Mouse (Mus musculus): ENCODE results near the gene Sept9. TPM values are rescaled to one million over a fixed set of nuclear protein-coding genes. Genes with fewer than 3 reads are reported as not detected.

Gene Sept9
- polyA plus RNA-seq, 2 experiments from 2014 or later: 277 to 424 TPM

DNA sequence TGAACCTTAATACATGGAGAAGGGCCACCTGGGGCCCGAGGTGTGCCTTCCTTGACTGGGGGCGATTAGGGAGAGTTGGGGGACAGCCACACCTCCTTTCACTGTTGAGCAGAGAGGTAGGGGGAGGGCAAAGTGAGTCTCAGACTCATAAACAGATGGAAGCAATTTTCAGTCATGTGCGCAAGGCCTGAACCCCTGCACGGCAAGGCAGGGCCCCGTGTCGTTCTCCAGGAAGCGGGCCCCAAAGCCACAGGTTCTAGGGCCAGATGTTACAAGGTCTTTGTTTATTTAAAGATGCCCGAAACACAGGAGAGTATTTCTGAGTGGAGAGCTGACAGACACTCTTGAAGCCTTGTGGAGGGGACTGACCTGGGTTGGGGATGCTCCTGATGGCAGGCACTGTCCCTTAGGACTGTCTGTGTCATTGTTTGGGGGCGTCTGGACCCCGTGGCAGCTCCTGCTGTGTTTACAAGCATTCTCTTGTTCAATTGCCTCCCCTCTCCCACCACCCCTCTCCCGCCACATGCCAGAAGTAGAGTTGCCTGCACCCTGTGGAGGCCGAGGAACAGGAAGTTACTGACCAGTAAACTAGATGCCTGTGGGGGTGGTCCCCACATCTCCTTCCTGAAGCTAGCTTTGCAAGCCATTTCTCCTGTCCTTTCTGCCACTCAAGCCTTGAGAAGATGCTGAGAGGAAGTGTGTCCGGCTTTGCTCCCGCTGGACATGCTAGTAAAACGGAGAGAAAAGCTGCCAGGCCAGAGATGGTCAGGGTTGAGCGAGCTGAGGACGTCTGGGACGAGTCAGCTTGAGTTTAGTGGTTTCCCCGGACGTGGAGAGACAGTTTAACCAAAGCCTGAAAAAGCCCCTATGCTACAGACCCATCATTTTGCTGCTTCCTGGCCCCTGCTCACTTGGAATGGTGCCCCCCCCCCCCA lies 150.2 kb downstream of the Sept9 start:
- ATAC-seq: peak; percentile 79

DNA sequence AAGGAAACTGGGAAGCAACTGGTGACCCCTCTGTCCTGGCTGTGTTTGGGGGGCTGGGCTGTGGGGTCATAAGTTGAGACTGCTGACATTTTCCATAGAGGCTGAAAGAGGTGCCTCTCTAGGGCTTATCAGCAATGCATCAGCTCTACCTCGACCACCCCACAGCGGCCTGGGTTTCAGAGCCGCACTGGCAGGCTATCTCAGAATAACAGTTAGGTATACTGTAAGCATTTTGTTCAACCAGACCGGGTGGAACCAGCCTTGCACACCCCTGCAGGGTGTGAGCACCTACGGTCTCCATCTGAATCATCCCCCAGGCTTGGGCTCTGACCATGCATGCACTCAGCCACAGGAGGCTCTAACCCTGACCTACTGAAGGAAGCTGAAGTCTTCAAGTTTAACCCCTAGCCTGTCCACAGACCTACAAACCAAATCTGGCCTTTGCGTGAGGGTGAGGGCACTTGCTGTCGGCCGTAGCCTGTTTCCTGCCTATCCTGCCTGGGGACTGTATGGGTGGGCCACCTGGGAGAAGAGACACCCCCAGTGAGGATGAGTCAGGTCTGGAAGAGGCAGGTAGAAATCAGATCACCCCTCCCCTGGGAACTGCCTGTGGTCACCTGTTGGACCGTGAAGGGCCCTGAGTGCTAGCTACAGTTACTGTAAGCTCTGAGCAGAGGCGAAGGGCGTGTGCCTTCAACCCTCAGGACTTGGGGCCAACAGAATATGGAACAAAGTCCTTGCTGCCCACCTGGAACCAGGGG lies 151.2 kb downstream of the Sept9 start:
- no peak for ATAC-seq

GRCm38 (mm10) chr11:117353126-117353525 lies 153.7 kb downstream of the Sept9 start:
- no peak for ATAC-seq

DNA sequence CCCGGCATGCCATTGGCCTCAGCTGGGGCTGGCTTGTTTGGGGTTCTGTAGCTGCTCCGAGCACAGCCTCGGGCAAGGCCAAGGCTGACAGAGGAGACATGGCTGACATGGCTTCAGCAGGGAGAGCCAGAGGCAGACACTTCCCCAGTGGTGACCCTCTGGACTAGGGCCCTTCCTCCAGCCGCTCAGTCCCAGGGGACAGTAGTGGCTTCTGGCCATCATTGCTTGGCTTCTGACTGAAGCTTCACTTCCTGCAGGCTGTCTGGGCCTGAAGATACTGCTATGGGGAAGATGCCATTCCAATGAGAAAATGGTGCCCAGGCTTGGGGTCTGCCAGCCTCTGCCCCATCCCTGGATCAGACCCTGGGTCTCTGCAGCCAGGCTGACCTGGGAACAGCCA lies 154.6 kb downstream of the Sept9 start:
- ATAC-seq: no peak

DNA sequence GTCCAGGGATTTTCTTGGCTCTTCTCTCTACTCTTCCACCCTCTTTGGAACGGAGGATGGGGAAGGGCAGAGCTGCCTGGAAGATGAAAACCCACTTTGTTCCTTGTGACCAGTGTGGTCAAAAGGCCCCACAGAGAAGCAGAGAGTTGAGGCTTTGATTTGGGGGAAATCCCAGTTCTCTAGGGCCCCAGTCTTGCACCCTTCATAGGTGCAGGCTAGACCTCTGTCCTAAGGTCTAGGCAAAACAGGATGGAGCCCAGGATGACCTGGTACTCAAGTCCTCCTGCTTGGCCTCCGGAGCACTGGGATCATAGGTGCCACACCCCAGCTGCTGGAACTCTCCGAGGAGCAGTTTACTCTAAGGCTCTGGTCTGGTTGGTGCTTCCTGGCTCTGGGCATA lies 157.5 kb downstream of the Sept9 start:
- ATAC-seq: no peak

GRCm38 (mm10) chr11:117357916-117358639 lies 158.6 kb downstream of the Sept9 start:
- ATAC-seq: peak; percentile 93

- ATAC-seq: no peak
Observed at GRCm38 (mm10) chr11:117359161-117359560, 159.7 kb downstream of the Sept9 start.

DNA sequence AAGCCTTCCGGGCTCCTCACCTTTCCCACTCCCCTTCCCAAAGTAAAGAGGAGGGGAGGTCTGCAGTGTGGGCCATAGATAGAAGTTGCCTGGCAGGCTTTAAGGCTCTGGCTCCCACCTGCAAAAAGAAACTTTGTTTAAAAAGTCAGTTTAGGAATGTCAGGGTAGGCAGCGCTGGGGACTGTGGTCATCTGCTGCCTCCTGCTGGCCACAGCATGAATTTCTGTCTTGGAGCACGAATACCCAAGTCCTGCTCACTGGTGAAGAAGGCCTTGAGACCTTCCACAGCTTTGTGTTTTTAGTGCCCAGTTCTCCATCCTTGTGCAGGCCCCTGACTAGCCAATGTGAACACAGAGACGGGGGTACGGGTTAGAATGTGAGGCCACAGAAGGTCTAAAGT lies 160.4 kb downstream of the Sept9 start:
- peak; percentile 38 for ATAC-seq

GRCm38 (mm10) chr11:117360561-117360960 lies 161.1 kb downstream of the Sept9 start:
- ATAC-seq: no peak

DNA sequence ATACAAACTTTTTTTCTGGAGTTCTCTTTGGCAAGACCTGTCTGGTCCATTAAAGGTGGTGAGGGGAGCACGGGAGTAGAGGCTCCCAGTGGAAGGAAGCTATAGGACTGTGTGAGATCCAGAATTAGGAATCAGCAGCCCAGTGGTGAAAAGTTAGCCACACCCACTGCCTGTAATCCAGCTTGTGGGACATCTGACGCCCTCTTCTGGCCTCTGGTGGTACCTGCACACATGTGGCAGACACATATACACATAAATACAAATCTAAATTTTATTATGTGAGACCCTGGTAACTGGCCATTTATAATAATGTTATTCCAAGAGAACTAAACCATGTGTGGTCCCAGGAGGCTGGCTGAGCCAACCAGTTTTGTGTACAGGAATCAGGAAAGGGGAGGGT lies 162.8 kb downstream of the Sept9 start:
- no peak for ATAC-seq

DNA sequence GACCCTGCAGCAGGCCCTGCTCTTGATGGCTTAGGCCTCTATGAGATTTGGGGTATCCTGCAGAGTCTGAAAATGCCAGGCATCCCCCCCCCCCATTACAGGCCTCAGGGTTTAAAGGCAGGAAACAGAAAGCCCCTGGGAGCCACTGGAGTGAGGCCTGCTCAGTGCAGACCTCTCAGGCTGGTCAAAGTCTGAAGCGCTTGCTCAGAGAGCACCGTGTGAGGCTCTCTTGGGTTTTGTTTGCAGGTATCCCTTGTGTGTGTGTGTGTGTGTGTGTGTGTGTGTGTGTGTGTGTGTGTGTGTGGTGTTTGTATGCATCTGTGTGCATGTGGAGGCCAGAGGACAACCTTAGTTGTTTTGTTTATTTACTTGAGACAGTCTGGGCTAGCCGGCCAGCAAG lies 164.5 kb downstream of the Sept9 start:
- no peak for ATAC-seq

DNA sequence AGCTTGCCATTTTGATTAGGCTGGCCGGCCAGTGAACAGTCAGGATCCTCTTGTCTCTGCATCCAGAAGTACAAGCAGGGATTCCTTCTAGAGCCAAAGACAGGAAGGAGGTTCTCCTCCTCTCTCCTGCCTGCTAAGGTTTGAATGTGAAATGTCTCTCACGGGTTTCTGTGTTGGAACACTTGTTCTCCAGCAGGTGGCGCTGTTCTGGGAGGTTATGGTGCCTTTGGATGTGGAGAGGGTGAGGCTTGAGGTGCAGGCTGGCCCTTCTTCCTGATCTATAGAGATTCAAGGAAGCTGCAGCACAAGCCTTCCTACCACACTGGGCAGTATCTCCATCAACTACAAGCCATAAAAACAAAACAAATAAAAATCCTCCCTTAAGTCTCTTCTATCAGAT lies 167.0 kb downstream of the Sept9 start:
- ATAC-seq: no peak

GRCm38 (mm10) chr11:117366861-117367357 lies 167.4 kb downstream of the Sept9 start:
- ATAC-seq: no peak

GRCm38 (mm10) chr11:117367937-117368336 lies 168.5 kb downstream of the Sept9 start:
- ATAC-seq: no peak

DNA sequence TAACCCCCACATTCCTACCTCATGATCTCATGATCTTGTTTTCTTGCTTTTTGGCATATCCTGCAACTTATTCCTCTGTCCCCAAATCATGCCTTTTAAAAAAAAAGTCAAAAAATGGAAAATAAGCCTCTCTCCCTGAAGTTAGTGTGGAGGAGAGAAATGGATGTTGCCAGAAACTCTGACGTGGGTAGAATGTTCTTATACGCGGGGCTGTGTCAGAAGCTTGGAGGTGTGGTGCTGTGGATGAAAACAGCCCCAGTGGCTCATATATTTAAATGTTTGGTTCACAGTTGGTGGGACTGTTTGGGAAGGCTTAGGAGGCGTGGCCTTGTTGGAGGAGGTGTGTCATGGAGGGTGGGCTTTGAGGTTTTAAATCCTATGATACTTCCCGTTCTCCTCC lies 169.9 kb downstream of the Sept9 start:
- ATAC-seq: no peak

GRCm38 (mm10) chr11:117370262-117370850 lies 170.9 kb downstream of the Sept9 start:
- no peak for ATAC-seq

GRCm38 (mm10) chr11:117372537-117372936 lies 173.1 kb downstream of the Sept9 start:
- no peak for ATAC-seq

DNA sequence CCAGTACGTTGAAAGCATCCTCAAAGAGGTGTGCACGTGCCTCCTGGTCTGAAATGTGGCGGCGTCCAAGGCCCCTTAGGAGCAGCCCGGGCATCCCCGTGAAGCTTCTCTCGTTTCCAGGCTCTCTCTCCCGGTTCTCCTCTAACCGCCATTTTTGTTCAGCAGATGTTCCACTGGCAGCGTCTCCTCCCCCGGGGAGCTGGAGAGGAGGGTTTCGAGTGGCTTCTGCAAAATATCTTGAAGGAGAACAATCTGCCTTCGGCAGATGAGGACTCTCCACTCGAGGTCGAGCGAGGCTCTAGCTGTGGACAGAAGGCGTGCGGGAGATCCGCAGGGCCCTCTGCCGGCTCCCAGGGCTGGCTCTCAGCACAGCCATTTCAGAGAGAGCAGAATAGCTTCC lies 173.7 kb downstream of the Sept9 start:
- ATAC-seq: no peak

- ATAC-seq: no peak
Observed at GRCm38 (mm10) chr11:117373870-117374269, 174.4 kb downstream of the Sept9 start.

DNA sequence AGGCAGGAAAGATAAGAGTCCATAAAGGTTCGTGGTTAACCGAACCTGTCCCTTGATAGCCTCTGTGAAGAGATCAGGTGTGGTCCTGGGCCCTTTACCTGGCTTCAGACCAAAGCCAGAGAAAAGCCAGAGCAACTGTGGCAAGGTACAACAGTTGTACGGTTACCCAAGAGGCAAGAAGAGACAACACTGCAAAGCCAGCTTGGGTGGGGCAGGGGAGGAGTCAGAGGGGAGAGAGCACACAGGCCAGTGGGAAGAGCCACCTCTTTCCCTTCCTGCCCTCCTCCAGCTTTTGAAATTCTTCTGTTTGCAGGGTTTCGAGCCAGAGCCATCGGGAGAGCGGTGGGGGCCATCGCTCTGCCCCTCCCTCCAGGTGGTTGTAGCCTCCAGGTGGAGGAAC lies 174.8 kb downstream of the Sept9 start:
- no peak for ATAC-seq

- ATAC-seq: no peak
Observed at GRCm38 (mm10) chr11:117379774-117380173, 180.3 kb downstream of the Sept9 start.

GRCm38 (mm10) chr11:117384235-117384634 lies 184.8 kb downstream of the Sept9 start:
- ATAC-seq: no peak

GRCm38 (mm10) chr11:117384897-117385296 lies 185.4 kb downstream of the Sept9 start:
- no peak for ATAC-seq

All from CD4-positive, CD25-positive, alpha-beta regulatory T cell, adult 4 months (primary cell).